Mouse (Mus musculus): ENCODE measurements around the gene Csmd2.

Gene Csmd2

GRCm38 (mm10) chr4:128141161-128142101, 153.8 kb downstream of the Csmd2 start:
- no peak for DNase-seq (ENCODE audit: low read depth, low spot score)

- no peak for DNase-seq (ENCODE audit: low read depth, low spot score)
Measured at GRCm38 (mm10) chr4:128142279-128142678, 154.6 kb downstream of the Csmd2 start.

- no peak for DNase-seq (ENCODE audit: low read depth, low spot score)
Measured at GRCm38 (mm10) chr4:128143147-128143546, 155.5 kb downstream of the Csmd2 start.

- DNase-seq (ENCODE audit: low read depth, low spot score) = no peak
Measured at GRCm38 (mm10) chr4:128149524-128149923, 161.9 kb downstream of the Csmd2 start.

- no peak for DNase-seq (ENCODE audit: low read depth, low spot score)
Measured at GRCm38 (mm10) chr4:128152066-128152465, 164.4 kb downstream of the Csmd2 start.

- no peak for DNase-seq (ENCODE audit: low read depth, low spot score)
Measured at GRCm38 (mm10) chr4:128153144-128153543, 165.5 kb downstream of the Csmd2 start.

- DNase-seq (ENCODE audit: low read depth, low spot score) = no peak
Measured at GRCm38 (mm10) chr4:128155226-128155625, 167.6 kb downstream of the Csmd2 start.

- no peak for DNase-seq (ENCODE audit: low read depth, low spot score)
Measured at GRCm38 (mm10) chr4:128160656-128161055, 173.0 kb downstream of the Csmd2 start.

- no peak for DNase-seq (ENCODE audit: low read depth, low spot score)
Measured at GRCm38 (mm10) chr4:128170181-128170580, 182.5 kb downstream of the Csmd2 start.

GRCm38 (mm10) chr4:128171233-128171632, 183.6 kb downstream of the Csmd2 start:
- no peak for DNase-seq (ENCODE audit: low read depth, low spot score)

GRCm38 (mm10) chr4:128171701-128172100, 184.0 kb downstream of the Csmd2 start:
- no peak for DNase-seq (ENCODE audit: low read depth, low spot score)

GRCm38 (mm10) chr4:128178974-128179373, 191.3 kb downstream of the Csmd2 start:
- no peak for DNase-seq (ENCODE audit: low read depth, low spot score)

GRCm38 (mm10) chr4:128179581-128179980, 191.9 kb downstream of the Csmd2 start:
- no peak for DNase-seq (ENCODE audit: low read depth, low spot score)

- DNase-seq (ENCODE audit: low read depth, low spot score) = no peak
Measured at GRCm38 (mm10) chr4:128184747-128185146, 197.1 kb downstream of the Csmd2 start.

GRCm38 (mm10) chr4:128194454-128194853, 206.8 kb downstream of the Csmd2 start:
- no peak for DNase-seq (ENCODE audit: low read depth, low spot score)

- no peak for DNase-seq (ENCODE audit: low read depth, low spot score)
Measured at GRCm38 (mm10) chr4:128217991-128218595, 230.4 kb downstream of the Csmd2 start.

GRCm38 (mm10) chr4:128224453-128224852, 236.8 kb downstream of the Csmd2 start:
- DNase-seq (ENCODE audit: low read depth, low spot score) = no peak

- DNase-seq (ENCODE audit: low read depth, low spot score) = no peak
Measured at GRCm38 (mm10) chr4:128227377-128228316, 240.0 kb downstream of the Csmd2 start.

GRCm38 (mm10) chr4:128233458-128233857, 245.8 kb downstream of the Csmd2 start:
- DNase-seq (ENCODE audit: low read depth, low spot score) = no peak

- DNase-seq (ENCODE audit: low read depth, low spot score) = no peak
Measured at GRCm38 (mm10) chr4:128239113-128239512, 251.5 kb downstream of the Csmd2 start.

- peak; percentile 18 for DNase-seq (ENCODE audit: low read depth, low spot score)
Measured at GRCm38 (mm10) chr4:128241075-128241853, 253.6 kb downstream of the Csmd2 start.

All from R1 (cell line).